Mouse (Mus musculus) hematopoietic stem cell, adult 5-6 weeks (primary cell): ENCODE results near the gene Rcan1. TPM values are rescaled to one million over a fixed set of nuclear protein-coding genes. Genes with fewer than 3 reads are reported as not detected.

Experiments
- ATAC-seq, 2 experiments: fragments of 125-278 bp in 1 of 2; replicated peaks in 1 of 2; 2 replicates each; pipeline ENCODE4 v1.8.0; 2016 to 2017; ENCODE audit warnings: inconsistent platforms in 2 of 2, mild to moderate bottlenecking in 2 of 2, moderate number of reproducible peaks in 2 of 2, low read depth in 1 of 2, moderate TSS enrichment in 1 of 2; ENCODE audit not compliant: low FRiP score in 2 of 2, poor library complexity in 2 of 2, severe bottlenecking in 2 of 2, insufficient read depth in 1 of 2, low TSS enrichment in 1 of 2
- total RNA-seq: library from RNA; stranded (forward); fragments of 172-1452, 232-1000 nt; gene quantifications from 2 replicates; pipeline ENCODE4 v1.2.3, GENCODE M21; 2017

Rcan1 gene
- total RNA-seq, 1 experiment from 2014 or later, result 5.7 TPM

DNA sequence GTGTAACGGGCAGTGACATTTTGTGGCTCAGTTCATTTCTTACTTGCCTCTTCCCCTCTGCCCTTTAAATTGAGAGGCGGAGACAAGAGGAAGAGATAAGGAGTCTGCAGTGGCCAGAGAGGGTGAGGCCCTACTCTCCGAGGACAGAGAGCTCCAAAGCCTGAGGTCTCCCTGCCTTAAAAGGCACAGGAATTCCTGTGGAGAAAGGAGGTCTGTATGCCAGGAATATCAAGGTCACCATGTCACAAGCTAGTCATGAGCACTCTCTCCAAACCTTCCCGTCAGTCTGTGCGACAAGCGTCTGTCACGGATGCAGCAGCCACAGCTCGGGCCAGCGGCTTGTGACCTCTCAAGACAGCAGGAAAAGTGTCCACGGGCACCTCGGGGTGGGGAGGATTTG, 125.5 kb downstream of the Rcan1 start:
- no peak for ATAC-seq

Other genes with a start within 250 kb of the Rcan1 start
- not detected in 2 replicates for gene Kcne2, start 178.5 kb downstream of the Rcan1 start, total RNA-seq
- 95.7 and 170 TPM in 2 replicates for gene Smim11, start 169.6 kb downstream of the Rcan1 start, total RNA-seq
- gene Fam243, start 149.4 kb downstream of the Rcan1 start, total RNA-seq, result not detected in 2 replicates
- not detected in 2 replicates for gene Kcne1, start 111.4 kb downstream of the Rcan1 start, total RNA-seq
- gene Clic6, start 14.9 kb upstream of the Rcan1 start, total RNA-seq, result 0.50 TPM in 1 of 2 replicates, not detected in the other